Mouse (Mus musculus) spleen, postnatal 14 days (tissue): Measurements from ENCODE around the gene Ddit4l.
"Not testable (repeated sequence)": the region's sequence is repeated elsewhere in the genome, so short reads cannot be mapped to it uniquely, and the experiment has no call there.

Experiments
- DNase-seq, 2 experiments: peaks; one replicate each; pipeline ENCODE4 v3.0.0; 2021 to 2022; ENCODE audit warnings: low spot score in 2 of 2

Ddit4l gene

DNA sequence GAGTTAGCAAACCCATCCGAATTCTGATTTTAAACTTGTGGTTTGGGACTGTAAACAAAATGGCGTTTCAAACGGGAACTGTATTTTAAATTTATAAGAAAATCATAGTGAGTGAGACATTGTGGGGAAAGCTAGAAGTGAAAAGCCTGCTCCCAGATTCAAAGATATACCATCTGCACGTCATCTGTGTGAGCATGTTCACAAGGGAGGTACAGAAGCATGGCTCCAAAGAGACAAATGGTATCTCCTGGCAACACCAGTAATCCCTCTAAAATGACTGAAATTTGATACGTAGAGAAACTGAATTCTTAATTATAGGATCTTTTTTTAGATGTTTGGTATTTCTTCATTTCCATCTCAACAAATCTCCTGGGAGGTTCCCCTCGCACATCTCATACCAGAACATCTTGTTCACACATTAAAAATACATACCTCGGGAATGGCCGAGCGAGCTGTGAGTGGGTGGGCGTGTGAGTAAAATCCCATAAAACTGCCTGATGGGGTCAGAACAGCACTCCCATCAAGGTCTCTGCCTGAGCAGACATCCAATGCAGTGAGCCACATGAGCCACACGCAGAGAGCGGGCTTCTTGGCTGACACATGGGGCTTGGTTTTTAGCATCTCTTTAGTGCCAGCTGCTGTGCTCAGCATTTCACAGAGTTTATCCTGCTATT lies 26.2 kb downstream of the Ddit4l start:
- no peak for DNase-seq

DNA sequence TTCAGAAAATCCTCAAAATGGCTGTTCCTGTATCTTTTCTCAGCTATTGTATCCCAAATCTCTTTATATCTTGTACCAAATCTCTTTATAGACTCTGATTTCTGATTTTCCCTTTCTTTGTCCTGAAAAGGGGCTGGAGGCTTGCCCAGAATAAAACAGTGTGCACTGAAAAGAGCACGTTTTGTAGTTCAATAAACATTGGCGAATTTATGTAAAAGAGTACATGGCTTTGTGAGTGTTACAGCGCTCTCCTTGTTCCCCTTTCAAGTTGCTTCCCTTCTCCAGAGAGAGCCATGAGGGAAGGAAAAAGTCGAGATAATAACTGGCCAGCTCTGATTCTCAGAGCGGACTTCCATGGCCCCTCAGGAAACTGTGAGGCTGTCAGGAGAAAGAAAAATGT lies 27.7 kb downstream of the Ddit4l start:
- no peak for DNase-seq

DNA sequence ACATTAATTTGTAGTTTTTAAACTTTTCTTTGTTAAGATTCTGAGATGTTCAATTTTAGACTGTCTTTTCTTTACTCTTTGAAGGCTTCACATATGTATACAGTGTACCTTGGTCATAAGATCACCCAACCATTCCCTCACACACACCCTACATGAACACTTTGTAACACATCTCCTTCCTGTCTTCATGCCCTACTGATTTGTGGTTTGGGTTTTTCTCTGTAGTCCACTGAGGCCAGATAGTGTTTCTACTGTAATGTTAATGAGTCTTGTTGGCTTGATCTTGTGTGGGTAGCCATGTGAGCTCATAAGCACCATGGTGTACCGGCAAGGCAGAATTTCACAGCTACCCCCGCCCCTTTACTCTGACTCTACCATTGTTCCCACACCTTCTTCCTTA lies 31.4 kb downstream of the Ddit4l start:
- no peak for DNase-seq

DNA sequence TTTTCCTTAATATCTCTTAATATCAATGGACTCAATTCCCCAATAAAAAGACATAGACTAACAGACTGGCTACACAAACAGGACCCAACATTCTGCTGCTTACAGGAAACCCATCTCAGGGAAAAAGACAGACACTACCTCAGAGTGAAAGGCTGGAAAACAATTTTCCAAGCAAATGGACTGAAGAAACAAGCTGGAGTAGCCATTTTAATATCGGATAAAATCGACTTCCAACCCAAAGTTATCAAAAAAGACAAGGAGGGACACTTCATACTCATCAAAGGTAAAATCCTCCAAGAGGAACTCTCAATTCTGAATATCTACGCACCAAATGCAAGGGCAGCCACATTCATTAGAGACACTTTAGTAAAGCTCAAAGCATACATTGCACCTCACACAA lies 49.8 kb downstream of the Ddit4l start, which contains the start of gene Gm21962:
Gene Gm21962 (plus strand): TSS at position 301 of the 400 bp plus-strand sequence.
- DNase-seq: not testable (repeated sequence)
